23 mouse cellular contexts compared by ENCODE assay signal in the genomic region with DNA sequence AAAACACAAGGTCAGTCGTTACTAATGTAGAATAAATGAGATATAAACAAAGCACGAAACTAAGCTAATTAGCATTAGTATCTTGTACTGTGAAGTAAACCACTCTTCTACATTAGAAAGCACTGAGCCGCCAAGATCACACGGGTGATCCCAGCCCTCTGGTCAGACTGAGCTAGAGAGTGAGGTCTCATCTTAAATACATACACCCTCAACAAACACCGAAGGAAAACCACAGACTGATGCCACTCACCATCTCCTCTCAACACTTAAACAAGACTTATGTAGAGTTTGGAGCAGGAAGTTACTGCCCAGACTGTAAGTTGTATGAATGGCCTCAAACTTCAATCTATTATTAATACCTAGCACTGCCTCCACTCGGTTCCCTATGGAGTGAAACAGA. TPM values are rescaled to one million over a fixed set of nuclear protein-coding genes. Genes with fewer than 3 reads are reported as not detected.
DNase-seq lines count a peak whose midpoint lies in the region; ATAC-seq and TF ChIP-seq lines count a peak whose summit lies in the region.
"Had no signal": no experiment of that assay in that cellular context is flagged by ENCODE, and none has a peak within 500 bp of the region (broad histone marks: within the 10 kb centered on the region; RNA-seq: fewer than 3 reads in every experiment).

No protein-coding gene starts in this region.

- H3K4me3 ChIP-seq in heart, embryonic 11.5 days (ENCODE audit: low read depth, low read length): no peak overlapping the region
- H3K4me3 ChIP-seq in MEL (ENCODE audit: control insufficient read depth in 1 of 2, insufficient read depth in 1 of 2, low read depth in 2 of 2, low read length in 2 of 2): no peak overlapping the region

- H3K36me3 ChIP-seq in heart, embryonic 11.5 days (ENCODE audit: control insufficient read depth, insufficient read depth, low read length): peaks cover 8% of the 10 kb centered on the region
- peaks cover 2 to 40% of the 10 kb centered on the region in 2 experiments; a peak in 3 of 4 replicates for H3K36me3 ChIP-seq in MEL (ENCODE audit: control insufficient read depth in 1 of 2, insufficient read depth in 2 of 2, low read length in 2 of 2)

- 82% methylated on average over 6 of the region's 6 CpGs for WGBS in heart, embryonic 11.5 days (ENCODE audit: insufficient replicate concordance)

- H3K9ac ChIP-seq in heart, embryonic 11.5 days (ENCODE audit: low read depth, low read length): no peak overlapping the region
- no peak overlapping the region for H3K9ac ChIP-seq in MEL (ENCODE audit: control insufficient read depth, low read depth, low read length, poor library complexity, severe bottlenecking)

- peaks cover 2% of the 10 kb centered on the region for H3K79me2 ChIP-seq in MEL (ENCODE audit: control insufficient read depth, insufficient read depth, low read length, poor library complexity)

- H3K9me3 ChIP-seq in heart, embryonic 11.5 days (replicated peaks; ENCODE audit: control insufficient read depth, low read length): no peaks in the 10 kb centered on the region
- H3K9me3 ChIP-seq in MEL (replicated peaks; ENCODE audit: insufficient read depth, low read length): no peaks in the 10 kb centered on the region
- H3K9me3 ChIP-seq: G1E had no signal

- no peak for TF ChIP-seq EP300 in MEL (IDR thresholded peaks at IDR 0.05; ENCODE audit: low read depth in 1 of 2, low read length in 2 of 2)

- peak; percentile 56 for DNase-seq in heart, adult 11 months
- DNase-seq in 416B (ENCODE audit: low read depth) (peak; percentile 68), MEL (ENCODE audit: low read depth, low spot score) (no peak)
- no peak for DNase-seq in left cerebral cortex, adult 9 months (ENCODE audit: low spot score in 2 of 2)
- DNase-seq in kidney, adult 11 months: no peak
- DNase-seq: adrenal gland, adult 2 months; adrenal gland, adult 8-10 months; adrenal gland, postnatal 10 days; adrenal gland, postnatal 14 days; adrenal gland, postnatal 25 days; adrenal gland, postnatal 36 days; B cell, adult 2 months; cerebellum, adult 11 months; cerebellum, adult 11-12 months; cerebellum, adult 18-20 months; cerebellum, adult 2 months; cerebellum, adult 8-10 months had no signal

- TF ChIP-seq POLR2A in MEL (IDR thresholded peaks at IDR 0.05; ENCODE audit: control insufficient read depth in 1 of 2, insufficient read depth in 1 of 2, low read depth in 1 of 2, low read length in 2 of 2, poor library complexity in 1 of 2): 0 out of 4 replicates have a peak, but pooled peaks of 1 of the 2 experiments have one; percentile 4

- H3K27ac ChIP-seq in heart, embryonic 11.5 days (ENCODE audit: low read depth, low read length): no peak overlapping the region
- H3K27ac ChIP-seq in MEL (ENCODE audit: control insufficient read depth, low read depth, low read length): no peak overlapping the region

- H3K4me1 ChIP-seq in heart, embryonic 11.5 days (ENCODE audit: control insufficient read depth, insufficient read depth, low read length): no peaks in the 10 kb centered on the region
- H3K4me1 ChIP-seq in MEL (ENCODE audit: control insufficient read depth in 1 of 2, insufficient read depth in 2 of 2, low read length in 2 of 2): no peaks in the 10 kb centered on the region; a peak in 1 of 4 replicates

- H3K27me3 ChIP-seq in heart, embryonic 11.5 days (ENCODE audit: control insufficient read depth, insufficient read depth, low read length): no peaks in the 10 kb centered on the region
- no peaks in the 10 kb centered on the region for H3K27me3 ChIP-seq in MEL (ENCODE audit: control insufficient read depth in 1 of 2, insufficient read depth in 2 of 2, low read length in 2 of 2)
- H3K27me3 ChIP-seq: CH12.LX, Patski had no signal

- no peak for ATAC-seq in heart, embryonic 11.5 days (replicated peaks; ENCODE audit: insufficient number of reproducible peaks, low FRiP score, low TSS enrichment)
- ATAC-seq: activated CD4-positive, CD25-positive, alpha-beta regulatory T cell, adult 4 months; CD4-positive, CD25-positive, alpha-beta regulatory T cell, adult 4 months; Patski had no signal

- H3K4me2 ChIP-seq in heart, embryonic 11.5 days: no peak overlapping the region

- TF ChIP-seq RAD21 in MEL (IDR thresholded peaks at IDR 0.05; ENCODE audit: low read depth, low read length): no peak

- TF ChIP-seq CTCF in MEL (IDR thresholded peaks at IDR 0.05 in 2 of 3, conservative IDR thresholded peaks at IDR 0.05 in 1 of 3; ENCODE audit: control insufficient read depth in 1 of 3, insufficient read depth in 1 of 3, low read depth in 2 of 3, low read length in 3 of 3, poor library complexity in 1 of 3, severe bottlenecking in 1 of 3): no peak

TF ChIP-seq in MEL, 35 proteins besides CTCF, POLR2A, EP300 and RAD21:
- TF ChIP-seq USF2 (IDR thresholded peaks at IDR 0.05; ENCODE audit: borderline replicate concordance in 1 of 2, insufficient read depth in 1 of 2, low read depth in 1 of 2, low read length in 2 of 2) (no peak), POLR2AphosphoS2 (IDR thresholded peaks at IDR 0.05; ENCODE audit: low read length) (0 out of 2 replicates have a peak, but pooled peaks have one; percentile 24), TCF12 (IDR thresholded peaks at IDR 0.05; ENCODE audit: low read depth, low read length) (no peak), CHD2 (IDR thresholded peaks at IDR 0.05; ENCODE audit: low read length) (no peak)

RNA-seq across cellular contexts. Expression of gene Med13, which starts 47.1 kb away (rescaled TPM):
- polyA plus RNA-seq in heart, embryonic 11.5 days (2014; fragmentation: Nextera tagmentation; extraction: Ambion mirVana): 9.6 and 10.3 TPM in 2 replicates
- total RNA-seq in MEL (2012; rRNA removed): 26.4 and 34.8 TPM in 2 replicates
- 100 to 1,000 TPM in 1 of 2 experiments, 10 to 100 TPM in 1; 23.3 to 114 TPM for polyA plus RNA-seq in MEL (2012; ENCODE audit: insufficient read depth in 1 of 2, insufficient read length in 2 of 2, low read depth in 1 of 2, low replicate concordance in 2 of 2, missing spikeins in 1 of 2)

RNA-seq across cellular contexts. Expression of gene Ints2, which starts 52.9 kb away (rescaled TPM):
- polyA plus RNA-seq in heart, embryonic 11.5 days (2014; fragmentation: Nextera tagmentation; extraction: Ambion mirVana): 21.0 and 22.2 TPM in 2 replicates
- total RNA-seq in MEL (2012; rRNA removed): 66.6 and 75.3 TPM in 2 replicates
- polyA plus RNA-seq in MEL (2012; ENCODE audit: insufficient read depth in 1 of 2, insufficient read length in 2 of 2, low read depth in 1 of 2, low replicate concordance in 2 of 2, missing spikeins in 1 of 2): 100 to 1,000 TPM in 1 of 2 experiments, 10 to 100 TPM in 1; 43.0 to 120 TPM

Comparison
In these comparisons a context has a peak if more than half of its experiments do, and no peak if none do; other contexts are left out.
1. DNase-seq: peak in heart, adult 11 months (single experiment) and 416B (single experiment); none in MEL (single experiment), left cerebral cortex, adult 9 months (0 of 2) and kidney, adult 11 months (single experiment).